In the genomic region with DNA sequence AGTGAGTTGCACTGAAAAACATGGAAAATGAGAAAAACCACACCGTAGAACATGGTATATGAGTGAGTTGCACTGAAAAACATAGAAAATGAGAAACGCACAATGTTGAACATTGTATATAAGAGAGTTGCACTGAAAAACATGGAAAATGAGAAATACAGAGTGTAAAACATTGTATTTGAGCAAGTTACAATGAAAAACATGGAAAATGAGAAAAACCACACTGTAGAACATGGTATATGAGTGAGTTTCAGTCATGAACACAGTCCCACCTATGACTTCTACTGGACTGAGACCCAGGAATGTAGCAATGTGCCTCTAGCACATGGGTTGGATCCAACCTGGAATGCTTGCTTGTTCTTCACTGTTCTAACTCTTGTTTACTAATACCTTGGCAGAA, we compare ENCODE assay signal across 15 mouse cellular contexts.
"Had no signal": no experiment of that assay in that cellular context is flagged by ENCODE, and none has a peak within 500 bp of the region (broad histone marks: within the 10 kb centered on the region; RNA-seq: fewer than 3 reads in every experiment).

No protein-coding gene starts in this region.

- H3K36me3 ChIP-seq: midbrain, embryonic 13.5 days; midbrain, embryonic 15.5 days; neural tube, embryonic 12.5 days; stomach, embryonic 15.5 days had no signal

- H3K9ac ChIP-seq: lung, embryonic 14.5 days; midbrain, embryonic 13.5 days; midbrain, embryonic 15.5 days; neural tube, embryonic 12.5 days; stomach, embryonic 15.5 days had no signal

- H3K4me1 ChIP-seq: megakaryocyte, embryonic 14.5 days; midbrain, embryonic 13.5 days; midbrain, embryonic 15.5 days; neural tube, embryonic 12.5 days; stomach, embryonic 15.5 days had no signal

- ATAC-seq: midbrain, embryonic 13.5 days; midbrain, embryonic 15.5 days had no signal

- H3K27ac ChIP-seq: midbrain, embryonic 13.5 days; midbrain, embryonic 15.5 days; neural tube, embryonic 12.5 days; stomach, embryonic 15.5 days; stomach, postnatal 0 days had no signal

- H3K4me2 ChIP-seq: lung, embryonic 14.5 days; midbrain, embryonic 11.5 days; midbrain, embryonic 13.5 days; midbrain, embryonic 15.5 days; neural tube, embryonic 12.5 days; stomach, embryonic 15.5 days had no signal

- H3K4me3 ChIP-seq: megakaryocyte, embryonic 14.5 days; midbrain, embryonic 13.5 days; midbrain, embryonic 15.5 days; neural tube, embryonic 12.5 days; stomach, embryonic 15.5 days had no signal

- H3K27me3 ChIP-seq: megakaryocyte, embryonic 14.5 days; midbrain, embryonic 13.5 days; midbrain, embryonic 15.5 days; neural tube, embryonic 12.5 days; stomach, embryonic 15.5 days had no signal

- DNase-seq: lung, adult 18-20 months; lung, embryonic 14.5 days; lung, postnatal 10 days; lung, postnatal 4 days; right cerebral cortex, postnatal 14 days; thymus, adult 2 months; thymus, postnatal 25 days; thymus, postnatal 4 days had no signal

- H3K9me3 ChIP-seq: megakaryocyte, embryonic 14.5 days; midbrain, embryonic 13.5 days; midbrain, embryonic 15.5 days; neural tube, embryonic 12.5 days; stomach, embryonic 15.5 days had no signal
